Mouse (Mus musculus): Measurements from ENCODE around the gene Rbm20. TPM values are rescaled to one million over a fixed set of nuclear protein-coding genes. Genes with fewer than 3 reads are reported as not detected.
"Not testable (repeated sequence)": the region's sequence is repeated elsewhere in the genome, so short reads cannot be mapped to it uniquely, and the experiment has no call there.

Gene Rbm20
- total RNA-seq, 2 experiments from 2014 or later = 2.3 to 3.3 TPM

DNA sequence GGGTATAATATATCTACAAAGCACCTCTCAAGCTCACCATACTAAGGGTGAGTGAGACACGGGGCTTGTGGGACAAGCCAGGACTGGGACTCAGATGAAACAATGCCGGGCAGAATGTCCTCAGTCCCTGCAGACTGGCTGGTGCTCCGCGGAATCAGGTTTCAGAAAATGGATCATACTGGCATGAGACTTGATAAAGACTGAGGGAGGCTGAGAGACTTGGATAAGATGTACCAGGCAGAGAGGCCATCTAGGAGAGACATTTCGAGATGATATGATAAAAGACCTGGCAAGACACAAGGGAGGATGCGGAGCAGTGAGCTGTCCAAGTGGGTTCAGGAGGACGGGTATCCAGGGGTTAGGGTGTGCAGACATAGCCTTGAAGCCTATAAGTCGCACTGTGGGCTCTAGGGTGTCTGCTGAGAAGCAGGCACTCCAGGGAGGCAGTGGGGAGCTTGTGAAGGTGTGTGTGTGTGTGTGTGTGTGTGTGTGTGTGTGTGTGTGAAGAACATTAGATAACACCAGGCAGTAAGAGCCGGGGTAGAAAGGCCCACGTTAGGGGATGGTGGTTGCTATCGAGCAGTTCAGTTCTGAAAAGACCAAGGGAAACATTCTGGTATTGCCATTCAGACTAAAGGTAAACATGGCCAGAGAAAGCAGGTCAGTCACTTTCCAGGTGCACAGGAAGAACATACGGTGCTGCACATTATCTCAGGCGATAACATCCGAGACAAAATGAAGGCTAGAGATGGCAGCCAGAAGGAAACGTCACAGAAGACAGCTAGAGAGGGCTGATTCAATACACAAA, 225.0 kb downstream of the Rbm20 start:
- no peak for TF ChIP-seq CTCF (conservative IDR thresholded peaks at IDR 0.05)
- H3K27ac ChIP-seq = peak overlapping the region; percentile 98
- peak overlapping the region; percentile 98 for H3K4me3 ChIP-seq
- no peak for DNase-seq (ENCODE audit: low spot score in 2 of 2)

DNA sequence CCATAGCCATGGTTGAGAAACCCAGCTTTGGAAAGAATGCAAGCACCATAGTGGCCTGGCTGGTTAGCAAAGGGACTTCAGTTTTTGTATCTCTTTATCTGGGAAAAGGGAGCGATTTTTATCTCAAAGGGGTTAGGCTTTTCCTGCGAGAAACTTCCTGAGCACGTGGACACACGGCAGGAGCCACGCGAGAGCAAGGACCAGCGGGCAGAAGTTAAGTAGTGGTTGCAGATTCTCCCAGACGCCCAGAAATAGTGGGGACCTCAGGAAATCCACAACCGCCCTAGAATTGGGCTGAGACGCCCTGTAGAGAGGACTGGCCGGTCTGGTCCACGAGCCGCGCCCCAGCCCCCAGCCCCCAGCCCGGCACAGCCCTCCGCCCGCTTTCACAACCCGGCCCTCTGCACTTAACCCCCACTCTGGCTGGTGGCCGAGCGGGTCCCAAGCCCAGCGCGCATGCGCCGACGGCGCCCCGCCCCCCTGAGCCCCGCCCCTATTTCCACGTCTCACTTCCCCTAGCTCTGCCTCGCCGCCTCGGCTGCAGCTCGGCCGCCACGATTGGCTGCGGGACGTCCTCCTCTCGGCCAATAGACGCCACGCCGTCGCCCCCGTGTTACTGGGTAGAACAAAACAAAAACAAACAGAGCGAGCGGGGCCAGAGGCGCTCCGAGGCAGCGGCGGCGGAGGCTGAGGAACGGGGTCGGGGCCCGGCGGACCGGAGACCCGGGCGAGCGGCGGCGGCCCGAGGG, 225.8 kb downstream of the Rbm20 start:
- no peak for TF ChIP-seq CTCF (conservative IDR thresholded peaks at IDR 0.05)
- Histone ChIP-seq H3K27ac (peak overlapping the region; percentile 98), H3K4me3 (peak overlapping the region; percentile 98)
- peak; percentile 93 to 96 for DNase-seq (ENCODE audit: low spot score in 2 of 2)

DNA sequence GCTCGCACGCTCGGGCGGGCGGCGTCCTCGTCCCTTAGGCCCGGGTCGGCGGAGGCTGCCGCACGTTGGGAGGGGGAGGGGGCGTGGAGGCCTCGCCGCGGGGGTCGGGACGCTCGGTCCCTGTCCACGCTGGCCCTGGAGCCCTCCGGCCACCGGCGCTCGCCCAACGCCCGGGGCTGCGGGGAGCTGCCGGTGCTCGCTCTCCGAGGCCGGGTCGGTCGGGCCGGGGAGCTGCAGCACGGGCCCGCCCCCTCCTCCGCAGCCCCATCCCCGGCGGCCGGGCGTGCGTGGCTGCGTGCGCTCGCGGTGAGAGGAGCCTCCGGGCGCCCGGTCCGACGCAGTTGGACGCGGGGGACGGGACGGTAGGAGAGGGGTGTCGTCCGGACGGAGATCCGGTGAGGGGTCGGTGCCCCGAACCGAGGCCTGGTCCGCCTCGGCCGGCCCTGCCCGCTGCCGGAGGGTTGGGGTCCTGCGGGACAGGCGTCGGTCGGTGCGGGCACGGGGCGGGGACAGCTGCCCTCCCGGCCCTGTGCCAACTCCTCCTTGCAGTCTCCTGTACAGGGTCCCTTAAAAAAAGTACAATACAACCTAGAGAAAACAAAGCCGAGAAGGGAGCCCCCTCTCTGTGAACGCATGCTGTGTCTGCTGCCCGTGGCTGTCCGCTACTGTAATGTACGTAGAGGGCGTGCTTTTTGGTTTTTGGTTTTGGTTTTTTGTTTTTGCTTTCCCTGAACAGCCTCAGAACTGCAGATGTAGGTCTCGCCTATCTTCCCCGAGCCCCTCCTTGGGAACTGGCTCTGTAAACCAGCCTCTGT, 226.6 kb downstream of the Rbm20 start:
- peak; percentile 44 to 54 for DNase-seq (ENCODE audit: low spot score in 2 of 2)
- TF ChIP-seq CTCF (conservative IDR thresholded peaks at IDR 0.05) = peak; percentile 73
- Histone ChIP-seq H3K4me3 (peak overlapping the region; percentile 98), H3K27ac (peak overlapping the region; percentile 98)

DNA sequence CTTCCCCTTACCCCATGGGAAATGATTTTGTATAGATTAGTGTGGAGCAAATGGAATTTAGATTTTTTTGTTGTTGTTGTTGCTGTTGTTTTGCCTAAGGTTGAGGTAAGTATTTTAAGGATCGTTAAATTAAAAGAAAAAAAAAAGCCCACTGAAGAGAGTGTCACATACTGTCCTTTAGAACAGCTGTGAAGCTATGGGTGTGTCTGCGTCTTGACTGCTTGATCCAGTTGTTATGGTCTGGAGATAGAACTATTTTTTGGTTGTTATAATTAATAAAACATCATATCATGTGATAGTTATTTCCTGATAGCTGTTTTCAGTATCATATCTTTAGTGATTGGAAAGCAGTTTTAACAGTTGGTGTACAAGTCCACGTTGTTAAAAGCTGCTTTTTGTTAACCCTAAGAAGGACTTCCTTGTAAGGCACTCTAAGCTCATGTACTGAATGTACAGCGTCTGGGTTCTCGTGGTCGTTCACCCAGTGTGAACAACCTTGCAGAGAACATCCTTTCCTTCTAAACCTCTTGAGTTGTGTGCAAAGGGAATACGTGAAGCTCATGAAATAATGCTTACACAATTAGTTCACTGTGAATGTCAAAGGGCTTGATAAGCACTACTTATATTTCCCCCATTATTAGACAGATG, 227.9 kb downstream of the Rbm20 start:
- Histone ChIP-seq H3K4me3 (peak overlapping the region; percentile 98), H3K27ac (peak overlapping the region; percentile 98)
- TF ChIP-seq CTCF (conservative IDR thresholded peaks at IDR 0.05) = no peak
- no peak for DNase-seq (ENCODE audit: low spot score in 2 of 2)

DNA sequence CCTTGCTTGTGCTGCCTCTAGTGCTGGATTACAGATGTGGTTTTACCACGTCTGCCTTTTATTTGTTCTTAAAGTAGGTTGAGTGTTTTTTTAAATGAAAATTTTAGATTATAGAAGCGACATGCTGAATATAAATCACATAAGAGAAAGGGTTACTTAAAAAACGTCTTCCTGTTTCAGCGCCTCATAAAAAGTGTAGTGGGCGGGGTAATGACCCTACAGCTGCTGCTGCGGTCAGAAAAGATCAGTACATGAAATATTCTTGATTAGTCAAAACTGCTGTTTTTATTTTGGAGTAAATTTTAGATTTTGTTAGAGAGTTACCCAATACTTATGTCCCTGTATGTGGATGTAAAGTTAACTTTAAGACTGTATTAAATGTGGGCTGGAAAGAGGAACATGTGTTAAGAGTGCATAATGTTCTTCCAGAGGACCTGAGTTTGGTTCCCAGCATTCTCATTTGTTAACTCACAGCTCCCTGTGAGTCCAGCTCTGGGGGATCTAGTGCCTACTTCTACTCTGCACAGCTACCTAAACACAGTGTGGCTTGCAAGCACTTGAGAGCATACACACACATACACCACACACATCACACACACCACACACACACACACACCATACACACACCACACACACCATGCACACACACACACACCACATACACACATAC, 229.1 kb downstream of the Rbm20 start:
- Histone ChIP-seq H3K4me3 (peak overlapping the region; percentile 98), H3K27ac (peak overlapping the region; percentile 28; the same call in 1 of the 2 replicates)
- no peak for DNase-seq (ENCODE audit: low spot score in 2 of 2)
- no peak for TF ChIP-seq CTCF (conservative IDR thresholded peaks at IDR 0.05)

DNA sequence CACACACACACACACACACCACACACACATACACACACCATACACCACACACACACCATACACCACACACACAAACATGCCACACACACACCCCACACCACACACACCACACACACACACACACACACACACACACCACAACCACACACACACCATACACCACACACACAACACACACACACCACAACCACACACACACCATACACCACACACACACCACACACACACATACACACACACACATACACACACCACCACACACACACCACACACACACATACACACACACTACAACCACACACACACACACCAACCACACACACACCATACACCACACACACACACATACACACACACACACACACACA, 229.6 kb downstream of the Rbm20 start:
- not testable (repeated sequence) for DNase-seq (ENCODE audit: low spot score in 2 of 2); H3K4me3 ChIP-seq; H3K27ac ChIP-seq

DNA sequence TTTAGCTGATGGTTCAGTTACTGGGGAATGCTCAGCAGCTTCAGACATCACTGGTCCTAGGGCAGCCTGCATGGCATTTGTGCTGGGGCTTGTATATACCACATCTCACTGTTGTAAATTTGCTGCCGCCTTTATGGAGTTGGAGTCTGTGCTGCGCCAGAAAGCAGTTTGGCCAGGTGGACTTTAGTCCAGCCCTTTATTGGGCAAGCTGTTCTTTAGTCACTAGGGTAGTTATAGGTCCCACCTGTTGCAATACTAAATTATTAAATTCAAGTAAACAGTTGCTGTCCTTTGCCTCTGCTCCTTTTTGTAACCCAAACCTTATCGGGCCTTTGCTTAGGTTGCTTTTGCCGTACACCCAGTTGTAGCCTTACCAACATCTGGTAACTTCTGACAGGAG, 237.8 kb downstream of the Rbm20 start:
- TF ChIP-seq CTCF (conservative IDR thresholded peaks at IDR 0.05) = no peak
- H3K27ac ChIP-seq = no peak overlapping the region
- DNase-seq (ENCODE audit: low spot score in 2 of 2) = no peak
- H3K4me3 ChIP-seq = no peak overlapping the region

Other genes with a start within 250 kb of the Rbm20 start
- gene Dusp5, start 148.2 kb upstream of the Rbm20 start, total RNA-seq (2021) = 10 to 100 TPM; 20.5 to 24.5 TPM
- gene Nutf2-ps1, start 88.2 kb upstream of the Rbm20 start, total RNA-seq (2021) = 10 to 100 TPM; 23.6 to 36.0 TPM
- gene Smc3, start 76.9 kb upstream of the Rbm20 start, total RNA-seq (2021) = 10 to 100 TPM; 44.7 to 49.4 TPM
- gene Pdcd4, start 214.9 kb downstream of the Rbm20 start, total RNA-seq (2021) = 100 to 1,000 TPM; 118 to 119 TPM